Mouse (Mus musculus): ENCODE data around the gene Gm17349.

GRCm38 (mm10) chr15:99711491-99711890 lies 6.2 kb upstream of the Gm17349 start:
- TF ChIP-seq CTCF (IDR thresholded peaks at IDR 0.05; ENCODE audit: extremely low read depth, insufficient read depth, insufficient read length, insufficient replicate concordance) (no peak), POLR2A (IDR thresholded peaks at IDR 0.05; ENCODE audit: low read depth, low read length) (no peak)

All from spleen, adult 2 months (tissue).